Mouse (Mus musculus) neural tube, embryonic 14.5 days (tissue): ENCODE measurements around the gene Pip5k1b. TPM values are rescaled to one million over a fixed set of nuclear protein-coding genes. Genes with fewer than 3 reads are reported as not detected.

Experiments
- ATAC-seq: fragments of 200-750 bp; cut with Nextera tagmentation; 2 replicates; pipeline ENCODE4 v1.8.0; 2017; ENCODE audit warnings: low read depth, mild to moderate bottlenecking, moderate TSS enrichment, moderate library complexity
- H3K27ac ChIP-seq: fragments of 300-500 bp; sonication (generic); 2 replicates; pipeline ENCODE4 v1.5.1; 2014; ENCODE audit warnings: low read depth, mild to moderate bottlenecking, control low read depth, low read length, moderate library complexity, mixed read lengths
- H3K27me3 ChIP-seq: fragments of 300-500 bp; sonication (generic); 2 replicates; pipeline ENCODE4 v1.6.1; 2014; ENCODE audit warnings: low read length; ENCODE audit not compliant: control insufficient read depth, insufficient read depth
- H3K36me3 ChIP-seq: fragments of 300-500 bp; sonication (generic); 2 replicates; pipeline ENCODE4 v1.6.1; 2014; ENCODE audit warnings: low read length, mixed read lengths; ENCODE audit not compliant: control insufficient read depth, insufficient read depth
- H3K4me1 ChIP-seq: fragments of 300-500 bp; sonication (generic); 2 replicates; pipeline ENCODE4 v1.6.1; 2014; ENCODE audit warnings: low read length; ENCODE audit not compliant: control insufficient read depth, insufficient read depth
- H3K4me2 ChIP-seq: fragments of 300-500 bp; sonication (generic); 2 replicates; pipeline ENCODE4 v1.6.1; 2014; ENCODE audit warnings: mild to moderate bottlenecking, low read depth, low read length, control low read depth
- H3K4me3 ChIP-seq: fragments of 300-500 bp; sonication (generic); 2 replicates; pipeline ENCODE4 v1.5.1; 2014; ENCODE audit warnings: low read depth, low read length, control low read depth, mixed read lengths
- H3K9ac ChIP-seq: fragments of 300-500 bp; sonication (generic); replicated peaks from 2 replicates; pipeline ENCODE4 v1.6.1; 2014; ENCODE audit warnings: low read depth, mild to moderate bottlenecking, control low read depth, low read length, mixed read lengths
- H3K9me3 ChIP-seq: fragments of 300-500 bp; sonication (generic); 2 replicates; pipeline ENCODE4 v1.6.1; 2016; ENCODE audit warnings: low read length; ENCODE audit not compliant: control insufficient read depth
- WGBS: fragments of 180-500 bp; shearing (Covaris S2); extraction: QIAGEN DNeasy Blood & Tissue Kit; methylation state at CpG from one replicate; pipeline ENCODE4 v1.1.7; 2014; 5-methylcytosine and 5-hydroxymethylcytosine counted together
- polyA plus RNA-seq: library from polyadenylated mRNA; unstranded; fragments of >200 nt; fragmentation: Nextera tagmentation; extraction: Ambion mirVana; gene quantifications from 2 replicates; pipeline ENCODE4 v1.2.1, GENCODE M21; 2014

Gene Pip5k1b
- polyA plus RNA-seq, 1 experiment from 2014 or later, result 2.1 TPM

GRCm38 (mm10) chr19:24550778-24551177 is 4.9 kb downstream of the Pip5k1b start:
- H3K4me2 ChIP-seq, result no peak overlapping the region
- no peaks in the 10 kb centered on the region for H3K27me3 ChIP-seq
- WGBS, result 76% methylated on average over 7 of the region's 7 CpGs
- H3K4me1 ChIP-seq, result no peaks in the 10 kb centered on the region
- H3K36me3 ChIP-seq, result no peaks in the 10 kb centered on the region
- H3K9ac ChIP-seq, result no peak overlapping the region
- no peak overlapping the region for H3K4me3 ChIP-seq
- no peak overlapping the region for H3K27ac ChIP-seq
- H3K9me3 ChIP-seq, result no peaks in the 10 kb centered on the region
- no peak for ATAC-seq

GRCm38 (mm10) chr19:24550016-24550415 is 5.7 kb downstream of the Pip5k1b start:
- H3K9me3 ChIP-seq, result no peaks in the 10 kb centered on the region
- H3K36me3 ChIP-seq, result no peaks in the 10 kb centered on the region
- H3K4me1 ChIP-seq, result no peaks in the 10 kb centered on the region
- 95% methylated on average over 2 of the region's 2 CpGs for WGBS
- no peak for ATAC-seq
- H3K27ac ChIP-seq, result no peak overlapping the region
- no peaks in the 10 kb centered on the region for H3K27me3 ChIP-seq
- H3K4me3 ChIP-seq, result no peak overlapping the region
- H3K4me2 ChIP-seq, result no peak overlapping the region
- no peak overlapping the region for H3K9ac ChIP-seq

- Histone ChIP-seq H3K4me2 (no peak overlapping the region), H3K4me1 (no peaks in the 10 kb centered on the region), H3K9ac (no peak overlapping the region), H3K27me3 (no peaks in the 10 kb centered on the region), H3K4me3 (no peak overlapping the region), H3K36me3 (no peaks in the 10 kb centered on the region), H3K27ac (no peak overlapping the region), H3K9me3 (no peaks in the 10 kb centered on the region)
- no peak for ATAC-seq
- 97% methylated on average over 9 of the region's 9 CpGs for WGBS
Observed at GRCm38 (mm10) chr19:24548337-24548736, 7.3 kb downstream of the Pip5k1b start.

- H3K9me3 ChIP-seq, result no peaks in the 10 kb centered on the region
- H3K27me3 ChIP-seq, result no peaks in the 10 kb centered on the region
- 90% methylated on average over 10 of the region's 10 CpGs for WGBS
- no peak overlapping the region for H3K4me2 ChIP-seq
- H3K36me3 ChIP-seq, result no peaks in the 10 kb centered on the region
- no peak overlapping the region for H3K9ac ChIP-seq
- H3K27ac ChIP-seq, result no peak overlapping the region
- no peak overlapping the region for H3K4me3 ChIP-seq
- ATAC-seq, result no peak
- no peaks in the 10 kb centered on the region for H3K4me1 ChIP-seq
Observed at GRCm38 (mm10) chr19:24546153-24546552, 9.5 kb downstream of the Pip5k1b start.

- no peak overlapping the region for H3K9ac ChIP-seq
- no peak for ATAC-seq
- no peak overlapping the region for H3K4me3 ChIP-seq
- 75% methylated on average over 14 of the region's 14 CpGs for WGBS
- H3K4me2 ChIP-seq, result no peak overlapping the region
- H3K27me3 ChIP-seq, result no peaks in the 10 kb centered on the region
- H3K4me1 ChIP-seq, result no peaks in the 10 kb centered on the region
- no peak overlapping the region for H3K27ac ChIP-seq
- no peaks in the 10 kb centered on the region for H3K36me3 ChIP-seq
- H3K9me3 ChIP-seq, result no peaks in the 10 kb centered on the region
Observed at GRCm38 (mm10) chr19:24543386-24544350, 12.0 kb downstream of the Pip5k1b start.

- no peaks in the 10 kb centered on the region for H3K36me3 ChIP-seq
- 94% methylated on average over 7 of the region's 7 CpGs for WGBS
- H3K4me1 ChIP-seq, result no peaks in the 10 kb centered on the region
- no peaks in the 10 kb centered on the region for H3K27me3 ChIP-seq
- no peak overlapping the region for H3K9ac ChIP-seq
- H3K27ac ChIP-seq, result no peak overlapping the region
- no peaks in the 10 kb centered on the region for H3K9me3 ChIP-seq
- no peak overlapping the region for H3K4me3 ChIP-seq
- no peak for ATAC-seq
- H3K4me2 ChIP-seq, result no peak overlapping the region
Observed at GRCm38 (mm10) chr19:24542293-24542675, 13.4 kb downstream of the Pip5k1b start.

GRCm38 (mm10) chr19:24541669-24542292 is 13.9 kb downstream of the Pip5k1b start:
- H3K9me3 ChIP-seq, result no peaks in the 10 kb centered on the region
- 88% methylated on average over 17 of the region's 17 CpGs for WGBS
- ATAC-seq, result no peak
- no peak overlapping the region for H3K27ac ChIP-seq
- H3K4me1 ChIP-seq, result no peaks in the 10 kb centered on the region
- H3K27me3 ChIP-seq, result no peaks in the 10 kb centered on the region
- H3K9ac ChIP-seq, result no peak overlapping the region
- H3K4me2 ChIP-seq, result no peak overlapping the region
- H3K36me3 ChIP-seq, result no peaks in the 10 kb centered on the region
- no peak overlapping the region for H3K4me3 ChIP-seq

- no peaks in the 10 kb centered on the region for H3K27me3 ChIP-seq
- no peak overlapping the region for H3K4me3 ChIP-seq
- WGBS, result 93% methylated on average over 10 of the region's 10 CpGs
- no peak overlapping the region for H3K4me2 ChIP-seq
- H3K9ac ChIP-seq, result no peak overlapping the region
- H3K4me1 ChIP-seq, result no peaks in the 10 kb centered on the region
- no peaks in the 10 kb centered on the region for H3K36me3 ChIP-seq
- no peaks in the 10 kb centered on the region for H3K9me3 ChIP-seq
- no peak for ATAC-seq
- H3K27ac ChIP-seq, result no peak overlapping the region
Observed at GRCm38 (mm10) chr19:24540952-24541668, 14.6 kb downstream of the Pip5k1b start.

GRCm38 (mm10) chr19:24539041-24539440 is 16.6 kb downstream of the Pip5k1b start:
- no peak for ATAC-seq

More at GRCm38 (mm10) chr19:24539041-24539440, 16.6 kb downstream of the Pip5k1b start:
- H3K27me3 ChIP-seq, result no peaks in the 10 kb centered on the region
- H3K4me2 ChIP-seq, result no peak overlapping the region
- no peaks in the 10 kb centered on the region for H3K36me3 ChIP-seq
- H3K9me3 ChIP-seq, result no peaks in the 10 kb centered on the region
- no peak overlapping the region for H3K27ac ChIP-seq
- WGBS, result 92% methylated on average over 1 of the region's 1 CpGs
- no peak overlapping the region for H3K4me3 ChIP-seq
- H3K9ac ChIP-seq, result no peak overlapping the region
- H3K4me1 ChIP-seq, result no peaks in the 10 kb centered on the region
